Mouse (Mus musculus): ENCODE results near the gene Vps18. TPM values are rescaled to one million over a fixed set of nuclear protein-coding genes. Genes with fewer than 3 reads are reported as not detected.

The Vps18 gene
- polyA plus RNA-seq, 1 experiment from 2014 or later, result 18.8 TPM

DNA sequence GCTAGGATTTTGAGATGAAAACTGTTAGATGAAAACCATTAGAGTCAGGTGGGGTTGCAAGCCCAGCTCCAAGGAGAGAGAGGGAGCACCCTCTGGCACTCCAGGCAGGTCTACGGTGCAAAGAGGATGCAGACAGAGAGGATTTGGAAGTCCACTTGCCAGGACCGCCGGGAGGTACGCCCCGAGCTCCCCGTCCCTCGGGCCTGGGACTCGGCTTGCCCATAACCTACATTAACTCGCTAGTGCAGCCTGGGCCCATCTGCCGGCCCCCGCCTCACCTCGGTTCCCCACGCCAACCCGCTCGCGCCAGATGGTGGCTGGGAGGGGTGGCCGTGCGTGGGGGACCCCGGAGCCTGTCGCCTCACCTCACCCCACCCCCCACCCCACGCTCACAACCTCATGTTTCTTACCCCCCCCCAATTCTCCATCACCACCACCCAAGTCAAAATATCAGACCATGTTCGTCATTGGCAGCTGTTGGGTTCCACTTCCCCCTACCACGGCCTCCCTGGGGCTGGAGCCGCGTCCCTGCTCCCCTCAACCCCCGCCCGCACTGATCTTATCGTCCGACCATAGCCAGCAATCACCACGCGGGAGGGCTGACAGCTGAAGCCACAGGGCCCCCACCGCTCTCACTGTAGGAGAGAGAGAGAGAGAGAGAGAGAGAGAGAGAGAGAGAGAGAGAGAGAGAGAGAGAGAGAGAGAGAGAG, 35.5 kb downstream of the Vps18 start:
- Histone ChIP-seq H3K4me3 (replicated peaks) (peak overlapping the region; percentile 47), H3K4me2 (replicated peaks) (peak overlapping the region; percentile 85), H3K27ac (replicated peaks) (no peak overlapping the region), H3K9ac (no peak overlapping the region), H3K4me1 (peaks cover 58% of the 10 kb centered on the region), H3K36me3 (no peaks in the 10 kb centered on the region), H3K9me3 (replicated peaks) (no peaks in the 10 kb centered on the region), H3K27me3 (peaks cover 89% of the 10 kb centered on the region)
- ATAC-seq (ENCODE audit: insufficient number of reproducible peaks, low FRiP score, low TSS enrichment, low read depth), result no peak
- WGBS, result 9% methylated on average over 32 of the region's 32 CpGs

DNA sequence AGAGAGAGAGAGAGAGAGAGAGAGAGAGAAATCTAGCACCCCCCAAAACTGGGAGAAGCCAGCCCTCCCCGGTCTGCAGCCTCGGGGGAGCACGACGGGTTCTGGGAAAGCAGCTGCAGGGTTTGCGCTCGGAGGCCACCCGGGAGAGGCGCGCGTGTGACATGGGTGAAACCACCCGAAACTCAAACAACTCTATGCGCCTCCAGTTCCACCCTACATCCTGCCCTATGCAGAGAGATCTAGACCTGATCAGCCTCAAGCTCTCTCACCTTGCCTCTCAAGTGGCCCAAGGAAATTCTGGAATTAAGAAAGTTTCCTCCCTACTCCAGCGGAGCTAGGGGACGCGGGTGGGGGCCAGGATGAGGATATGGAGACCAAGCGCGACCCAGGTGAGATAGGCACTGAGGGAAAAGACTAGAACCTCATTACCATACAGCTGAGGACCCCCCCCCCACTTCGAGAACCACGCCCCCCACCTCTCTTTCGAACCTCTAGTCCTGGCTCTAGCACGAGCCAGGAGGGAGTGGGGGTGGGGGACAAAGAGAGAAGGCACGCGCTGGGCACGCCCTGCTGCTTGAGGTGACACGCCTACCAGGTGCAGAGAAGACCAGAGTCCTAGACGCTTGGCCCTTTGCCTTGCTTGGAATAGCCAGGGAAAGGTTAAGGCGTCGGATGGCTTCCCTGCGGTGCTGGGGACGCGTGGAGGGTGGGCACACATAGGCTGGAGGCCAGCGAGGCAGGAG, 36.2 kb downstream of the Vps18 start:
- H3K4me2 ChIP-seq (replicated peaks), result peak overlapping the region; percentile 85
- no peaks in the 10 kb centered on the region for H3K36me3 ChIP-seq
- WGBS, result under 1% methylated on average over 32 of the region's 32 CpGs
- H3K9me3 ChIP-seq (replicated peaks), result no peaks in the 10 kb centered on the region
- H3K9ac ChIP-seq, result no peak overlapping the region
- H3K27ac ChIP-seq (replicated peaks), result no peak overlapping the region
- H3K4me3 ChIP-seq (replicated peaks), result peak overlapping the region; percentile 47
- peaks cover 58% of the 10 kb centered on the region for H3K4me1 ChIP-seq
- peak; percentile 22; the same call in 1 of the 2 replicates for ATAC-seq (ENCODE audit: insufficient number of reproducible peaks, low FRiP score, low TSS enrichment, low read depth)
- H3K27me3 ChIP-seq, result peaks cover 95% of the 10 kb centered on the region

DNA sequence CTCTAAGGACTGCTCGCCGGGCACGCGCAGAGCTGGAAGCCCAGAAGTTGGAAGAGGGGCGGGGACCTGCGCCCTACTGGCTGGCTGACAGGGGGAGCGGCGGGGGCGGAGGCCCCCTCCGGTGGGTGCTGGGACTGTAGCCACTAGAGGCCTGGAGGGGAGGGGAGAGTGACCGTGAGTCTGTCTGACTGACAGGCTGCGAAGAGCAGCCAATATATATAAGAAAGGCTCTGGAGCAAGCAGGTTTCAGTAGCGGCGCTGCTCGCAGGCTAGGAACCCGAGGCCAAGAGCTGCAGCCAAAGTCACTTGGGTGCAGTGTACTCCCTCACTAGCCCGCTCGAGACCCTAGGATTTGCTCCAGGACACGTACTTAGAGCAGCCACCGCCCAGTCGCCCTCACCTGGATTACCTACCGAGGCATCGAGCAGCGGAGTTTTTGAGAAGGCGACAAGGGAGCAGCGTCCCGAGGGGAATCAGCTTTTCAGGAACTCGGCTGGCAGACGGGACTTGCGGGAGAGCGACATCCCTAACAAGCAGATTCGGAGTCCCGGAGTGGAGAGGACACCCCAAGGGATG, 37.1 kb downstream of the Vps18 start, which contains the start of gene Dll4:
Gene Dll4 (plus strand): TSS at position 217 of the 576 bp plus-strand sequence.
- H3K9me3 ChIP-seq (replicated peaks), result no peaks in the 10 kb centered on the region
- WGBS, result under 1% methylated on average over 33 of the region's 33 CpGs
- ATAC-seq (ENCODE audit: insufficient number of reproducible peaks, low FRiP score, low TSS enrichment, low read depth), result peak; percentile 59; the same call in 1 of the 2 replicates
- H3K9ac ChIP-seq, result peak within 1 kb of the TSS; percentile 33; the same call in 1 of the 2 replicates
- H3K27me3 ChIP-seq, result peaks cover 96% of the 10 kb centered on the region
- peak within 1 kb of the TSS; percentile 47 for H3K4me3 ChIP-seq (replicated peaks)
- H3K36me3 ChIP-seq, result no peaks in the 10 kb centered on the region
- H3K27ac ChIP-seq (replicated peaks), result no peak within 1 kb of the TSS
- peaks cover 58% of the 10 kb centered on the region for H3K4me1 ChIP-seq
- peak within 1 kb of the TSS; percentile 85 for H3K4me2 ChIP-seq (replicated peaks)

DNA sequence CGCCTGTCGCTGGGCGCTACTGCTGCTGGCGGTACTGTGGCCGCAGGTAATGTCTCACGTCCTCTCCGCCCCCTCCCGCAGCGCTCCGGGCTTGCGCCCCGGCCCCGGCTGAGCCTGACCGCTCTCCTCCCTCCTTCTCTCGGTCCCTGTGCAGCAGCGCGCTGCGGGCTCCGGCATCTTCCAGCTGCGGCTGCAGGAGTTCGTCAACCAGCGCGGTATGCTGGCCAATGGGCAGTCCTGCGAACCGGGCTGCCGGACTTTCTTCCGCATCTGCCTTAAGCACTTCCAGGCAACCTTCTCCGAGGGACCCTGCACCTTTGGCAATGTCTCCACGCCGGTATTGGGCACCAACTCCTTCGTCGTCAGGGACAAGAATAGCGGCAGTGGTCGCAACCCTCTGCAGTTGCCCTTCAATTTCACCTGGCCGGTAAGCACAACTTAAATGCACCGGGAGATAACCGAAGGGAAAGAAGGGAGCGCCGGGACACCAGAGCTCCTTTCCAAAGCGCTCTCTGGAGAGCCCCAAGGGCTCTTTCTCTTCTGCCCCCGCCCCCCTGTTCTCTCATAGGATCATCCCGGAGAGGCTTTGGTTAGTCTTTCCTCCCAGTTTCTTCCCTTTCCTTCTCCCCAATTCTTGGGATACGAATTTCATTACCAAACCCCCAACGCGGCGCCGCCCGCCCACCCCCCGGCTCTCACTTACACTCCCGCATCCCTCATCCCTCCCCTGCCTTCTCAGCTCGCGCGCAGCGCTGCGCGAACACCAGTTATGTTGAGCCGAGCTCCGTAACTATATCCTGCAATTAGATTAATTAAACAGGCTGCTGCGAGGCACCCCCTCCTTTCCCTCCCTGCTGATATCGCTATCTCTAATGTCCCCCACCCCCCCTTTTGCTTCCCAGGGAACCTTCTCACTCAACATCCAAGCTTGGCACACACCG, 37.9 kb downstream of the Vps18 start:
- under 1% methylated on average over 60 of the region's 61 CpGs for WGBS
- H3K36me3 ChIP-seq, result no peaks in the 10 kb centered on the region
- no peak overlapping the region for H3K27ac ChIP-seq (replicated peaks)
- H3K4me3 ChIP-seq (replicated peaks), result peak overlapping the region; percentile 47
- H3K27me3 ChIP-seq, result peaks cover 96% of the 10 kb centered on the region
- ATAC-seq (ENCODE audit: insufficient number of reproducible peaks, low FRiP score, low TSS enrichment, low read depth), result no peak
- H3K9me3 ChIP-seq (replicated peaks), result no peaks in the 10 kb centered on the region
- peaks cover 55% of the 10 kb centered on the region for H3K4me1 ChIP-seq
- H3K9ac ChIP-seq, result peak overlapping the region; percentile 33; the same call in 1 of the 2 replicates
- peak overlapping the region; percentile 85 for H3K4me2 ChIP-seq (replicated peaks)

DNA sequence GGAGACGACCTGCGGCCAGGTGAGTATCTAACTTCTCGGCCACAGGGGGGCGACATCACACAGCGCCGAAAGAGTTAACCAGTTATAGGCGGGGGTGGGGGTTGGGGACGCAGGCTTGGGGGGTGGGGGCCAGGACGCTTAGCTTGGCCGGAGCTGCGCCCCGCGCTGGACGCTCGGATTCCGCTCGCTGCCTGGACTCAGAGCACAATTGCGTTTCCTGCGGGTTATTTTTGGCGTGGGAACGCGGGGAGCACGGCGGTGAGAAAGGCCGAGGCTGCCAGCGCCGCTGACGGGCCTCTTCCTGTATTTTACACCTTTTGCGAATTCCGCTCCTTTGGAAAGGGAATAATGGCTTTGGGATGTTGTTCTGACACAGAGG, 38.6 kb downstream of the Vps18 start:
- H3K4me2 ChIP-seq (replicated peaks), result peak overlapping the region; percentile 85
- H3K27me3 ChIP-seq, result peaks cover 96% of the 10 kb centered on the region
- H3K9ac ChIP-seq, result no peak overlapping the region
- H3K4me1 ChIP-seq, result peaks cover 48% of the 10 kb centered on the region
- H3K36me3 ChIP-seq, result no peaks in the 10 kb centered on the region
- H3K9me3 ChIP-seq (replicated peaks), result no peaks in the 10 kb centered on the region
- WGBS, result under 1% methylated on average over 30 of the region's 30 CpGs
- H3K4me3 ChIP-seq (replicated peaks), result peak overlapping the region; percentile 47
- H3K27ac ChIP-seq (replicated peaks), result no peak overlapping the region
- no peak for ATAC-seq (ENCODE audit: insufficient number of reproducible peaks, low FRiP score, low TSS enrichment, low read depth)

DNA sequence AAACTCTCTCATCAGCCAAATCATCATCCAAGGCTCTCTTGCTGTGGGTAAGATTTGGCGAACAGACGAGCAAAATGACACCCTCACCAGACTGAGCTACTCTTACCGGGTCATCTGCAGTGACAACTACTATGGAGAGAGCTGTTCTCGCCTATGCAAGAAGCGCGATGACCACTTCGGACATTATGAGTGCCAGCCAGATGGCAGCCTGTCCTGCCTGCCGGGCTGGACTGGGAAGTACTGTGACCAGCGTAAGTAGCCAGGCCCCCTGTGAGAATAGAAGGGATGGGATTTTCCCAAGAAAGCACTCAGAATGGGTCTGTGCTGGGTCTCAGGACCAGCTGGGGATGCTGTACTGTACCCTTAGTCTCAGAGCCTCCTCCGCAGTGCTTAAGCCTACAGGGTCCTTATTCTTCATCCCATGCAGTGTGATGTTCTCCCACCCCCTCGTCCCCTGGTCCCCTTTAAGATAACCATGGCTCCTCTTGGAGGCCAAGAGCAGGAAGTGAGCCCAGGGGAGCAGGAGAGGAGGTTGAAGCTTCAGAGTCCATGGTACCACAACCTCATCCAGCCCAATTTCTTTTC, 39.5 kb downstream of the Vps18 start:
- H3K9me3 ChIP-seq (replicated peaks), result no peaks in the 10 kb centered on the region
- H3K36me3 ChIP-seq, result no peaks in the 10 kb centered on the region
- H3K4me1 ChIP-seq, result peaks cover 39% of the 10 kb centered on the region
- peak overlapping the region; percentile 12 for H3K4me3 ChIP-seq (replicated peaks)
- no peak overlapping the region for H3K27ac ChIP-seq (replicated peaks)
- no peak overlapping the region for H3K4me2 ChIP-seq (replicated peaks)
- H3K9ac ChIP-seq, result no peak overlapping the region
- ATAC-seq (ENCODE audit: insufficient number of reproducible peaks, low FRiP score, low TSS enrichment, low read depth), result no peak
- WGBS, result 15% methylated on average over 11 of the region's 11 CpGs
- peaks cover 89% of the 10 kb centered on the region for H3K27me3 ChIP-seq

DNA sequence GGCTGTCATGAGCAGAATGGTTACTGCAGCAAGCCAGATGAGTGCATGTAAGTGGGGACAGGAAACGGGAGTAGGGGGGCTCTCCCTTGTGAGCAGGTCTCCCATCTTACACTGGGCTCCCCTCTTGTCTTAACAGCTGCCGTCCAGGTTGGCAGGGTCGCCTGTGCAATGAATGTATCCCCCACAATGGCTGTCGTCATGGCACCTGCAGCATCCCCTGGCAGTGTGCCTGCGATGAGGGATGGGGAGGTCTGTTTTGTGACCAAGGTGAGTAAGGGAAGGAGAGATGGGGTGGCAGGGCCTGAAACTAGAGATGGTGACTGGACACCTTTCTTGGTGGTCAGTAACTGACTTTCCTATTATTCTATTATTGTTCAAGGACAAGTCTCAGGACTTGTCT, 40.0 kb downstream of the Vps18 start:
- Histone ChIP-seq H3K27ac (replicated peaks) (no peak overlapping the region), H3K4me1 (peaks cover 36% of the 10 kb centered on the region), H3K36me3 (no peaks in the 10 kb centered on the region), H3K4me2 (replicated peaks) (no peak overlapping the region), H3K9ac (no peak overlapping the region), H3K4me3 (replicated peaks) (peak overlapping the region; percentile 12; the same call in 1 of the 2 replicates), H3K9me3 (replicated peaks) (no peaks in the 10 kb centered on the region), H3K27me3 (peaks cover 83% of the 10 kb centered on the region)
- no peak for ATAC-seq (ENCODE audit: insufficient number of reproducible peaks, low FRiP score, low TSS enrichment, low read depth)
- WGBS, result 42% methylated on average over 5 of the region's 5 CpGs

DNA sequence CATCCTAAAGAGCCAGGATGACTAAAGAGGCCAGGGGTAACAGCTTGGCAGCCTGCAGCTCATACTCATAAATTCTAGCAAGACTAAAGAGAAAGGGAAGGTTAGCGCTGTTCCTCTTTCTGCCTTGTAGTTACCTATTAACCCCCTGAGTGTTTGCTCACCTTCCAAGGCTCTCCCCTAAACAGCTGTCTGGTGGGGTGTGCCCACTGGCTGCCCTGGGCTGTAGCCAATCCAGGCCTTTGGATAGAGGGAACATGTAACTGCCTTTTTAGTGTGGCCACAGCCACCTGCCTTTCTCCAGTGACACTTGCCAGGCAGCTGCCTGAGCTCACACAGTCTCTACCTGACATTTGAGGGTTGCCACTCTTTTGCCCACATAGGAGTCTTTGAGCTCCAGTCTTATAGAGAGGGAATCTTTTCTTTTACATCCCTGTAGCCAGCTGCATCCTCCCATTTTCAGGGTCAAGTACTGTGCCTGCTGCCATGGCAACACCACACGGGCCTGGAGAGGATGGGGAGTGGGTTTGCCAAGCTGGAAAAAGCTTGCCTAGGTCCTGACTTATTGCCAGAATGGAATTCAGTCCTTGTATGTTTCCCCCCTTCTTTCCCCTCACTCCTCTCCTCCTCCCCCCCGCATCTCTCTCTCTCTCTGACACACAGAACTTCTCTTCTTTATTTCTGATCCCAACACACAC, 40.7 kb downstream of the Vps18 start:
- Histone ChIP-seq H3K4me3 (replicated peaks) (no peak overlapping the region), H3K27me3 (peaks cover 76% of the 10 kb centered on the region), H3K4me2 (replicated peaks) (no peak overlapping the region)

DNA sequence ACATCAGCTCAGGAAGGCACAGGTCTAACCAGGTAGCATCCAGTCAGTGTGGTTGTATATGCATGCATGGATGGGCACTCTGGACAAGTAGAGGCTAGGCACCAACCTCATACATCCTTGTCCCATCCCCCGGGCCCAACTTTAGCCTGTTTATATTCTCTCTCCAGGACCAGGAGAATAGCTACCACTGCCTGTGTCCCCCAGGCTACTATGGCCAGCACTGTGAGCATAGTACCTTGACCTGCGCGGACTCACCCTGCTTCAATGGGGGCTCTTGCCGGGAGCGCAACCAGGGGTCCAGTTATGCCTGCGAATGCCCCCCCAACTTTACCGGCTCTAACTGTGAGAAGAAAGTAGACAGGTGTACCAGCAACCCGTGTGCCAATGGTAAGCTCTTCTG, 42.3 kb downstream of the Vps18 start:
- Histone ChIP-seq H3K4me2 (replicated peaks) (no peak overlapping the region), H3K9me3 (replicated peaks) (no peaks in the 10 kb centered on the region), H3K4me3 (replicated peaks) (no peak overlapping the region), H3K27ac (replicated peaks) (no peak overlapping the region), H3K9ac (no peak overlapping the region), H3K27me3 (peaks cover 61% of the 10 kb centered on the region), H3K4me1 (peaks cover 15% of the 10 kb centered on the region), H3K36me3 (no peaks in the 10 kb centered on the region)
- 90% methylated on average over 8 of the region's 8 CpGs for WGBS
- no peak for ATAC-seq (ENCODE audit: insufficient number of reproducible peaks, low FRiP score, low TSS enrichment, low read depth)

More for the DNA sequence above, 40.7 kb downstream of the Vps18 start:
- Histone ChIP-seq H3K9ac (no peak overlapping the region), H3K36me3 (no peaks in the 10 kb centered on the region), H3K4me1 (peaks cover 29% of the 10 kb centered on the region), H3K27ac (replicated peaks) (no peak overlapping the region), H3K9me3 (replicated peaks) (no peaks in the 10 kb centered on the region)
- ATAC-seq (ENCODE audit: insufficient number of reproducible peaks, low FRiP score, low TSS enrichment, low read depth), result no peak
- WGBS, result 57% methylated on average over 3 of the region's 3 CpGs

DNA sequence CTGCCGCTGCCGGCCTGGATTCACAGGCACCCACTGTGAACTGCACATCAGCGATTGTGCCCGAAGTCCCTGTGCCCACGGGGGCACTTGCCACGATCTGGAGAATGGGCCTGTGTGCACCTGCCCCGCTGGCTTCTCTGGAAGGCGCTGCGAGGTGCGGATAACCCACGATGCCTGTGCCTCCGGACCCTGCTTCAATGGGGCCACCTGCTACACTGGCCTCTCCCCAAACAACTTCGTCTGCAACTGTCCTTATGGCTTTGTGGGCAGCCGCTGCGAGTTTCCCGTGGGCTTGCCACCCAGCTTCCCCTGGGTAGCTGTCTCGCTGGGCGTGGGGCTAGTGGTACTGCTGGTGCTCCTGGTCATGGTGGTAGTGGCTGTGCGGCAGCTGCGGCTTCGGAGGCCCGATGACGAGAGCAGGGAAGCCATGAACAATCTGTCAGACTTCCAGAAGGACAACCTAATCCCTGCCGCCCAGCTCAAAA, 43.7 kb downstream of the Vps18 start:
- Histone ChIP-seq H3K36me3 (no peaks in the 10 kb centered on the region), H3K27me3 (peaks cover 47% of the 10 kb centered on the region), H3K4me2 (replicated peaks) (no peak overlapping the region), H3K4me1 (peaks cover under 1% of the 10 kb centered on the region), H3K4me3 (replicated peaks) (no peak overlapping the region), H3K27ac (replicated peaks) (no peak overlapping the region), H3K9me3 (replicated peaks) (no peaks in the 10 kb centered on the region), H3K9ac (no peak overlapping the region)
- WGBS, result 76% methylated on average over 24 of the region's 24 CpGs
- no peak for ATAC-seq (ENCODE audit: insufficient number of reproducible peaks, low FRiP score, low TSS enrichment, low read depth)
